Mouse (Mus musculus) liver, embryonic 14.5 days (tissue): ENCODE measurements around the gene Pdk2.
A peak's percentile ranks its signal among the peaks of the same experiment; 100 is the strongest.

Experiments used
- CTCF ChIP-seq: IDR thresholded peaks from 2 replicates; pipeline ENCODE4 v1.5.1; 2016; ENCODE audit warnings: antibody characterized with exemption, low read depth, control low read depth
- EP300 ChIP-seq: IDR thresholded peaks from 2 replicates; pipeline ENCODE4 v1.6.1; 2016; ENCODE audit warnings: antibody characterized with exemption, low read depth

DNA sequence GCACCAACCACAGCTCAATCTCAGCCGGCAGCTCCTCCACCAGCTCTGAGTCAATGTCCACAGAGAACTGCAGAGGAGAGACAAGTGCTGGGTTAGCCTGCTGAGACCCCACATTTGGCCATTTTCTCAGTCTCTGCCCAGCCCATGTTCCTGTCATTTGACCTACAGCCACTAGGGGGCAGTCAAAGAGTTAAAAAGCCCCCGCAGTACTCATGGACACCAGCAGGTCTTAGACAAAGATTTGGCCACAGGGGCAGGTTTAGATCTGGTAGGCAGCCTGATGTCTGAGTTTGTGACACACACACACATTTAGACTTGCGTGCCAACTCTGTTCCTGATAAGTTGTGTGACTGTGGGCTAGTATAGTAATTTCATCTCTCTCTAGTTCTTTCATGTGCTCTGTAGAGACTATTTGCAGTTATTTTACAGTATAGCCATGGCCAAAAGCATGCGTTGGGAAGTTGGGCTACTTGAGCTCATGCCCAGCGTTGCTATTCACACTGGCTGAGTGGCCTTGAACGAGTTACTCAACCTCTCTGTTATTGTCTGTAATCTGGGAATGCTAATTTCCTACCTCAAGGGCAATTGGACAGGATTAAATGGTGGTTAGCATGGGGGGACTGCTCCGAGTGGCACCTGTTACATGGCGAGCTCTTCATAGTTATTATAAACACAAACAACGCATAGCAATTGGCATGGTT lies 6.0 kb upstream of the Pdk2 start:
- TF ChIP-seq CTCF: peak; percentile 94
- no peak for TF ChIP-seq EP300
